Mouse (Mus musculus) midbrain, embryonic 14.5 days (tissue): ENCODE measurements around the gene Slc12a8. TPM values are rescaled to one million over a fixed set of nuclear protein-coding genes. Genes with fewer than 3 reads are reported as not detected.

Experiments used
- ATAC-seq: fragments of 200-750 bp; cut with Nextera tagmentation; 2 replicates; pipeline ENCODE4 v1.8.0; 2017; ENCODE audit warnings: moderate number of reproducible peaks, moderate library complexity; ENCODE audit not compliant: low FRiP score, low TSS enrichment
- DNase-seq: peaks from one replicate; pipeline ENCODE4 v3.0.0-alpha.2; 2015
- H3K27ac ChIP-seq: fragments of 300-500 bp; sonication (generic); replicated peaks from 2 replicates; pipeline ENCODE4 v1.5.1; 2014; ENCODE audit warnings: mild to moderate bottlenecking, low read depth, low read length, moderate library complexity
- H3K27me3 ChIP-seq: fragments of 300-500 bp; sonication (generic); 2 replicates; pipeline ENCODE4 v1.6.1; 2014; ENCODE audit warnings: low read length, control low read depth, mixed read lengths; ENCODE audit not compliant: control insufficient read depth, insufficient read depth
- H3K36me3 ChIP-seq: fragments of 300-500 bp; sonication (generic); 2 replicates; pipeline ENCODE4 v1.6.1; 2014; ENCODE audit warnings: low read length, control low read depth; ENCODE audit not compliant: control insufficient read depth, insufficient read depth
- H3K4me1 ChIP-seq: fragments of 300-500 bp; sonication (generic); 2 replicates; pipeline ENCODE4 v1.6.1; 2014; ENCODE audit warnings: mild to moderate bottlenecking, antibody characterized with exemption, low read length, control low read depth; ENCODE audit not compliant: control insufficient read depth, insufficient read depth
- H3K4me2 ChIP-seq: fragments of 300-500 bp; sonication (generic); 2 replicates; pipeline ENCODE4 v1.6.1; 2014; ENCODE audit warnings: mild to moderate bottlenecking, low read length, moderate library complexity
- H3K4me3 ChIP-seq: fragments of 300-500 bp; sonication (generic); replicated peaks from 2 replicates; pipeline ENCODE4 v1.5.1; 2014; ENCODE audit warnings: low read depth, low read length
- H3K9ac ChIP-seq: fragments of 300-500 bp; sonication (generic); replicated peaks from 2 replicates; pipeline ENCODE4 v1.6.1; 2014; ENCODE audit warnings: mild to moderate bottlenecking, low read length, moderate library complexity
- H3K9me3 ChIP-seq: fragments of 300-500 bp; sonication (generic); 2 replicates; pipeline ENCODE4 v1.6.1; 2016; ENCODE audit warnings: low read length, control low read depth, mixed read lengths; ENCODE audit not compliant: control insufficient read depth
- WGBS: fragments of 180-500 bp; shearing (Covaris S2); extraction: QIAGEN DNeasy Blood & Tissue Kit; methylation state at CpG from one replicate; pipeline ENCODE4 v1.1.7; 2014; 5-methylcytosine and 5-hydroxymethylcytosine counted together
- polyA plus RNA-seq: library from polyadenylated mRNA; unstranded; fragments of >200 nt; fragmentation: Nextera tagmentation; extraction: Ambion mirVana; gene quantifications from 2 replicates; pipeline ENCODE4 v1.2.1, GENCODE M21; 2014

The Slc12a8 gene
- polyA plus RNA-seq, 1 experiment from 2014 or later, result 0.80 TPM

DNA sequence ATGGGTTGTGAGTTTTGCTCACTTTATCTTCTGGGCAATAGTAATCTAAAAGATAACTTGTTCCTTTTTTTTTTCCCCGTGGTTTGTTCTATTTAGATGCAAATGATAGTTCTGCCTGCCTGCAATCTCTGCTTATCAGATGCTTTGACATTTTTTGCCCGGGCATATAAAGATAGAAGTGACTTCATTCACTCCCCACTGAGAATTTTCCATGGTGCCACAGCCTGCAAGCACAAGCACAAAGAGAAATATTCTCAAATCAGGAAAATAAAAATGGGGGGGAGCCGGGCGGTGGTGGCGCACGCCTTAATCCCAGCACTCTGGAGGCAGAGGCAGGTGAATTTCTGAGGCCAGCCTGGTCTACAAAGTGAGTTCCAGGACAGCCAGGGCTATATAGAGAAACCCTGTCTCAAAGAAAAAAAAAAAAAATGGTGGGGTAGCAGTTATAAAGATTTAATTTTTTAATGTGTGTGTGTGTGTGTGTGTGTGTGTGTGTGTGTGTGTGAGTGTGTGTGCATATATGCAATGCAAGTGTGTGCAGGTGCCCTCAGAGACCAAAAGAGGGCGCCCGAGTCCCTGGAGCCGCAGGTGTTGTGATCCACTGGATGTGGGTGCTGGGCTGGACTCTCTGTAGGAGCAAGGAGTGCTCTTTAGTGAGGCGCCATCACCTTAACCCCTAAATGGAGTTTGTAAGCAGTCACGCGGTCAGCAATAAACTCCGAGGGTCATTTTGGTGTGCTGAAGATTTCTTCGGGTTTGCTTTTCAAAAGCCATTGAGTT lies 189.2 kb downstream of the Slc12a8 start:
- WGBS, result 84% methylated on average over 14 of the region's 14 CpGs
- ATAC-seq, result no peak
- no peak overlapping the region for H3K4me3 ChIP-seq

DNA sequence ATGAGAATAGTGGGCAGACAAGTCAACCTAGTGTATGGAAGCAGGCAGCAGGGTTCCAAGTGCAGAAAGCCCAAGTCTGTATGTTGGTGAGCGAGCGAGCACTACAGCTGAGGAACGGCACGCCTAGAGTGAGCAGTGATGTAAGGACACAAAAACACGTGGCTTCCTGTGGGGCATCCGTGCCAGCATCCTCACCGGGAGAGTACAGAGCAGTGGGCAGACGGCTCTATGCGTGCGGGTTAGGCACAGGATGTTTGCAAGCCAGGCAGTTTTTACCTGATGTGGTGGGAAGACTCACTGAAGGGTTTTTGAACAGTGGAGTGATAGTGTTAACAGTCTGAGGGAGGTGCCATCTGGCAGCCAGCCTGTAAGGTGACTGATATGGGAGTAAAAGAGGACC lies 190.9 kb downstream of the Slc12a8 start:
- Histone ChIP-seq H3K4me1 (peaks cover 8% of the 10 kb centered on the region; the same call in 1 of the 2 replicates), H3K4me3 (no peak overlapping the region), H3K9ac (no peak overlapping the region), H3K9me3 (no peaks in the 10 kb centered on the region), H3K27me3 (no peaks in the 10 kb centered on the region), H3K36me3 (0 out of 2 replicates have a peak, but pooled peaks cover under 1% of the 10 kb centered on the region), H3K27ac (no peak overlapping the region), H3K4me2 (no peak overlapping the region)
- no peak for ATAC-seq
- DNase-seq, result no peak
- WGBS, result 92% methylated on average over 10 of the region's 10 CpGs

More for the DNA sequence above, 189.2 kb downstream of the Slc12a8 start:
- Histone ChIP-seq H3K27ac (no peak overlapping the region), H3K27me3 (no peaks in the 10 kb centered on the region), H3K9ac (no peak overlapping the region), H3K9me3 (no peaks in the 10 kb centered on the region), H3K4me2 (no peak overlapping the region), H3K4me1 (peaks cover 8% of the 10 kb centered on the region; the same call in 1 of the 2 replicates), H3K36me3 (no peaks in the 10 kb centered on the region)
- no peak for DNase-seq

DNA sequence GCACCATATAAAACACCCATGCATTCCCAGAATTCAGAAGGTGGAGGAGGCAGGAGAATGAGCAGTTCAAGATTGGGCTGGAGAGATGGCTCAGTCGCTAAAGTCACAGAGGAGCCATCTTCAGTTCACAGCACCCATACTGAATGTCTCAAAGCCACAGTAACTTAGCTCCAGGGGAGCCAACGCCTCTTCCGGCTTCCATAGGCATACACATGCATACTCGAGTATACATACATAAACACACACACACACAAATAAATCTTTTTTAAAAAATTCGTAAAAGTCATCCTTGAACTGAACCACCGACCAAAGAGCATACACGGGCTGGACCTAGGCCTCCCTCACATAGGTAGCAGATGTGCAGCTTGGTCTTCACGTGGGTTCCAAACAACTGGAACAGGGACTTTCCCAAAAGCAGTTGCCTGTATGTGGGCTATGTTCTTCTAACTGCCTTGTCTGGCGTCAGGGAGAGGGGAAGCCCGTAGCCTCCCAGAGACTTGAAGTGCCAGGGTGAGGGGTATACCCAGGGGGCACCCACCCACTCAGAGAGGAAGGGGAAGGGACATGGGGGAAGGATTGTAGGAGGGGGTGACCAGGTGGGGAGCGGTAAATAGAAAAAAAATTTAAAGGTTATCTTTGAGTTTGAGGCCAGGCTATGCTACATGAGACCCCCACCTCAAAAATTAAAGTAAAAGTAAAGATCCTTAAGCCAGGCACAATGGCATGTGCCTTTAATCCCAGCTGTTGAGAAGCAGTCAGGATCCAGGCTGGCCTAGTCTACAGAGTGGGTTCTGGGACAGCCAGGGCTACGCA lies 191.7 kb downstream of the Slc12a8 start:
- H3K9ac ChIP-seq, result no peak overlapping the region
- H3K27ac ChIP-seq, result no peak overlapping the region
- no peak for DNase-seq
- H3K4me2 ChIP-seq, result no peak overlapping the region
- H3K4me1 ChIP-seq, result peaks cover 8% of the 10 kb centered on the region; the same call in 1 of the 2 replicates
- 94% methylated on average over 12 of the region's 12 CpGs for WGBS
- no peak overlapping the region for H3K4me3 ChIP-seq
- ATAC-seq, result no peak
- peaks cover 6% of the 10 kb centered on the region; the same call in 1 of the 2 replicates for H3K36me3 ChIP-seq
- no peaks in the 10 kb centered on the region for H3K27me3 ChIP-seq
- H3K9me3 ChIP-seq, result no peaks in the 10 kb centered on the region

Other genes starting within 250 kb of the Slc12a8 start
- 48.3 and 51.1 TPM in 2 replicates for gene Zfp148, start 136.5 kb upstream of the Slc12a8 start, polyA plus RNA-seq
- gene Heg1, start 167.0 kb downstream of the Slc12a8 start, polyA plus RNA-seq, result 8.9 and 15.9 TPM in 2 replicates